Mouse (Mus musculus) MEL (cell line): ENCODE results near the gene Vac14. TPM values are rescaled to one million over a fixed set of nuclear protein-coding genes. Genes with fewer than 3 reads are reported as not detected.

Experiments used
- DNase-seq: peaks from one replicate; pipeline ENCODE4 v3.0.0; 2011; ENCODE audit warnings: low read depth, low spot score
- H3K27ac ChIP-seq: 2 replicates; pipeline ENCODE4 v1.5.1; 2012; ENCODE audit warnings: low read depth, mild to moderate bottlenecking, control low read depth, low read length, moderate library complexity; ENCODE audit not compliant: control insufficient read depth
- H3K27me3 ChIP-seq, 2 experiments: fragments of 150-350 bp in 1 of 2; sonication (generic) in 1 of 2; 2 replicates each; pipeline ENCODE4 v1.6.1; 2012; ENCODE audit warnings: low read length in 2 of 2, mild to moderate bottlenecking in 2 of 2, improper control_type of control experiment in 1 of 2, moderate library complexity in 1 of 2; ENCODE audit not compliant: insufficient read depth in 2 of 2, control insufficient read depth in 1 of 2
- H3K36me3 ChIP-seq, 2 experiments: 2 replicates each; pipeline ENCODE4 v1.6.1; 2012 to 2014; ENCODE audit warnings: low read length in 2 of 2, improper control_type of control experiment in 1 of 2, inconsistent platforms in 1 of 2, mild to moderate bottlenecking in 1 of 2; ENCODE audit not compliant: insufficient read depth in 2 of 2, control insufficient read depth in 1 of 2
- H3K4me1 ChIP-seq, 2 experiments: fragments of 150-350 bp in 1 of 2; sonication (generic) in 1 of 2; 2 replicates each; pipeline ENCODE4 v1.6.1; 2012; ENCODE audit warnings: low read length in 2 of 2, improper control_type of control experiment in 1 of 2, mild to moderate bottlenecking in 1 of 2; ENCODE audit not compliant: insufficient read depth in 2 of 2, control insufficient read depth in 1 of 2
- H3K4me3 ChIP-seq, 2 experiments: fragments of 150-350 bp in 1 of 2; sonication (generic) in 1 of 2; 2 replicates each; pipeline ENCODE4 v1.5.1; 2012; ENCODE audit warnings: low read depth in 2 of 2, low read length in 2 of 2, mild to moderate bottlenecking in 2 of 2, moderate library complexity in 2 of 2, control low read depth in 1 of 2, improper control_type of control experiment in 1 of 2; ENCODE audit not compliant: control insufficient read depth in 1 of 2, insufficient read depth in 1 of 2
- H3K79me2 ChIP-seq: 2 replicates; pipeline ENCODE4 v1.6.1; 2012; ENCODE audit warnings: mild to moderate bottlenecking, low read length, moderate library complexity; ENCODE audit not compliant: control insufficient read depth, poor library complexity, insufficient read depth
- H3K9ac ChIP-seq: 2 replicates; pipeline ENCODE4 v1.6.1; 2012; ENCODE audit warnings: low read depth, mild to moderate bottlenecking, control low read depth, low read length, moderate library complexity; ENCODE audit not compliant: control insufficient read depth, poor library complexity, severe bottlenecking
- H3K9me3 ChIP-seq: fragments of 150-350 bp; sonication (generic); replicated peaks from 2 replicates; pipeline ENCODE4 v1.6.1; 2012; ENCODE audit warnings: mild to moderate bottlenecking, low read length, improper control_type of control experiment, moderate library complexity; ENCODE audit not compliant: insufficient read depth
- CHD1 ChIP-seq: IDR thresholded peaks from 2 replicates; pipeline ENCODE4 v1.6.1; 2012; ENCODE audit warnings: low read depth, mild to moderate bottlenecking, inconsistent platforms, low read length, improper control_type of control experiment
- CTCF ChIP-seq, 3 experiments: IDR thresholded peaks in 2 of 3; conservative IDR thresholded peaks in 1 of 3; 2 replicates each; pipeline ENCODE4 v1.5.1; 2011 to 2012; ENCODE audit warnings: low read length in 3 of 3, low read depth in 2 of 3, mild to moderate bottlenecking in 2 of 3, improper control_type of control experiment in 1 of 3, inconsistent platforms in 1 of 3, mixed read lengths in 1 of 3, moderate library complexity in 1 of 3; ENCODE audit not compliant: control insufficient read depth in 1 of 3, insufficient read depth in 1 of 3, poor library complexity in 1 of 3, severe bottlenecking in 1 of 3
- EP300 ChIP-seq, 2 experiments: IDR thresholded peaks; 2 replicates each; pipeline ENCODE4 v1.6.1; 2011; ENCODE audit warnings: improper control_type of control experiment in 2 of 2, low read length in 2 of 2, low read depth in 1 of 2, mild to moderate bottlenecking in 1 of 2
- GABPA ChIP-seq: IDR thresholded peaks from 2 replicates; pipeline ENCODE4 v1.6.1; 2012; ENCODE audit warnings: low read depth, mild to moderate bottlenecking, inconsistent platforms, low read length, improper control_type of control experiment, moderate library complexity
- GATA1 ChIP-seq: IDR thresholded peaks from 2 replicates; pipeline ENCODE4 v1.6.1; 2011; ENCODE audit warnings: low read depth, low read length, improper control_type of control experiment
- JUND ChIP-seq: IDR thresholded peaks from 2 replicates; pipeline ENCODE4 v1.6.1; 2011; ENCODE audit warnings: low read depth, mild to moderate bottlenecking, improper control_type of control experiment, low read length
- KAT2A ChIP-seq: conservative IDR thresholded peaks from 2 replicates; pipeline ENCODE4 v1.6.1; 2012; ENCODE audit warnings: low read depth, low read length, improper control_type of control experiment, inconsistent platforms
- MAFK ChIP-seq: IDR thresholded peaks from 2 replicates; pipeline ENCODE4 v1.6.1; 2011; ENCODE audit warnings: low read depth, mild to moderate bottlenecking, low read length, improper control_type of control experiment, borderline replicate concordance
- MAX ChIP-seq: IDR thresholded peaks from 2 replicates; pipeline ENCODE4 v1.6.1; 2011; ENCODE audit warnings: low read length, improper control_type of control experiment
- MAZ ChIP-seq: IDR thresholded peaks from 2 replicates; pipeline ENCODE4 v1.6.1; 2012; ENCODE audit warnings: low read depth, mild to moderate bottlenecking, inconsistent platforms, low read length, improper control_type of control experiment
- MEF2A ChIP-seq: IDR thresholded peaks from 2 replicates; pipeline ENCODE4 v1.6.1; 2014; ENCODE audit warnings: low read depth, mild to moderate bottlenecking, inconsistent platforms, low read length, improper control_type of control experiment; ENCODE audit not compliant: poor library complexity, insufficient replicate concordance, severe bottlenecking; ENCODE audit errors: extremely low read depth
- MXI1 ChIP-seq: IDR thresholded peaks from 2 replicates; pipeline ENCODE4 v1.6.1; 2011; ENCODE audit warnings: mild to moderate bottlenecking, low read depth, low read length, improper control_type of control experiment
- MYB ChIP-seq: IDR thresholded peaks from 2 replicates; pipeline ENCODE4 v1.6.1; 2011; ENCODE audit warnings: mild to moderate bottlenecking, low read depth, low read length, improper control_type of control experiment
- MYC ChIP-seq: IDR thresholded peaks from 2 replicates; pipeline ENCODE4 v1.6.1; 2011; ENCODE audit warnings: low read depth, mild to moderate bottlenecking, low read length, improper control_type of control experiment, moderate library complexity
- NELFE ChIP-seq: IDR thresholded peaks from 2 replicates; pipeline ENCODE4 v1.6.1; 2011; ENCODE audit warnings: low read depth, low read length, improper control_type of control experiment
- NRF1 ChIP-seq: IDR thresholded peaks from 2 replicates; pipeline ENCODE4 v1.6.1; 2014; ENCODE audit warnings: low read depth, mild to moderate bottlenecking, inconsistent platforms, low read length, improper control_type of control experiment, moderate library complexity; ENCODE audit not compliant: poor library complexity, insufficient read depth, severe bottlenecking
- POLR2AphosphoS2 ChIP-seq: IDR thresholded peaks from 2 replicates; pipeline ENCODE4 v1.6.1; 2011; ENCODE audit warnings: low read length, improper control_type of control experiment
- RCOR1 ChIP-seq: IDR thresholded peaks from 2 replicates; pipeline ENCODE4 v1.6.1; 2012; ENCODE audit warnings: low read depth, mild to moderate bottlenecking, inconsistent platforms, low read length, improper control_type of control experiment
- SMC3 ChIP-seq: IDR thresholded peaks from 2 replicates; pipeline ENCODE4 v1.6.1; 2011; ENCODE audit warnings: low read depth, low read length, improper control_type of control experiment
- TAL1 ChIP-seq: IDR thresholded peaks from 2 replicates; pipeline ENCODE4 v1.6.1; 2012; ENCODE audit warnings: mild to moderate bottlenecking, inconsistent platforms, low read length, moderate library complexity, mixed read lengths
- TCF12 ChIP-seq: IDR thresholded peaks from 2 replicates; pipeline ENCODE4 v1.6.1; 2014; ENCODE audit warnings: low read depth, mild to moderate bottlenecking, inconsistent platforms, low read length, improper control_type of control experiment, moderate library complexity
- UBTF ChIP-seq: IDR thresholded peaks from 2 replicates; pipeline ENCODE4 v1.6.1; 2012; ENCODE audit warnings: low read depth, mild to moderate bottlenecking, inconsistent platforms, low read length, improper control_type of control experiment, moderate library complexity, borderline replicate concordance; ENCODE audit not compliant: insufficient read depth
- USF1 ChIP-seq: IDR thresholded peaks from 2 replicates; pipeline ENCODE4 v1.6.1; 2014; ENCODE audit warnings: low read depth, mild to moderate bottlenecking, inconsistent platforms, low read length, improper control_type of control experiment, moderate library complexity
- USF2 ChIP-seq, 2 experiments: IDR thresholded peaks; 2 replicates each; pipeline ENCODE4 v1.6.1; 2011 to 2012; ENCODE audit warnings: improper control_type of control experiment in 2 of 2, low read length in 2 of 2, borderline replicate concordance in 1 of 2, inconsistent platforms in 1 of 2, low read depth in 1 of 2, mild to moderate bottlenecking in 1 of 2; ENCODE audit not compliant: insufficient read depth in 1 of 2
- ZC3H11A ChIP-seq: IDR thresholded peaks from 2 replicates; pipeline ENCODE4 v1.6.1; 2012; ENCODE audit warnings: low read depth, mild to moderate bottlenecking, inconsistent platforms, low read length, improper control_type of control experiment
- ZKSCAN1 ChIP-seq: IDR thresholded peaks from 2 replicates; pipeline ENCODE4 v1.6.1; 2012; ENCODE audit warnings: low read depth, mild to moderate bottlenecking, inconsistent platforms, low read length, improper control_type of control experiment, moderate library complexity
- ZMIZ1 ChIP-seq: IDR thresholded peaks from 2 replicates; pipeline ENCODE4 v1.6.1; 2012; ENCODE audit warnings: low read depth, mild to moderate bottlenecking, inconsistent platforms, low read length, improper control_type of control experiment, moderate library complexity
- polyA plus RNA-seq, 2 experiments: library from polyadenylated mRNA; stranded (reverse) in 1 of 2; unstranded in 1 of 2; fragments of >175 nt in 1 of 2; fragments of >200 nt in 1 of 2; gene quantifications; 2 replicates each; pipeline versions ENCODE4 v1.2.1 to v1.2.4; 2012; ENCODE audit warnings: low replicate concordance in 2 of 2, low read depth in 1 of 2; ENCODE audit not compliant: insufficient read length in 2 of 2, insufficient read depth in 1 of 2, missing spikeins in 1 of 2
- total RNA-seq: library from RNA; depleted of rRNA; stranded (reverse); fragments of 300-350 nt; gene quantifications from 2 replicates; pipeline ENCODE4 v1.2.3, GENCODE M21; 2012

Gene Vac14
- total and polyA plus RNA-seq, 3 experiments = 31.7 to 86.0 TPM; not detected in 1

GRCm38 (mm10) chr8:110649286-110649685, 30.9 kb downstream of the Vac14 start:
- Histone ChIP-seq H3K79me2 (no peaks in the 10 kb centered on the region), H3K36me3 (peaks cover 0 to 5% of the 10 kb centered on the region in 2 experiments; a peak in 1 of 4 replicates), H3K9me3 (no peaks in the 10 kb centered on the region), H3K4me3 (no peak overlapping the region), H3K27me3 (no peaks in the 10 kb centered on the region), H3K27ac (no peak overlapping the region), H3K4me1 (no peaks in the 10 kb centered on the region), H3K9ac (no peak overlapping the region)
- TF ChIP-seq GABPA (no peak), MAZ (no peak), USF1 (no peak), TAL1 (no peak), KAT2A (no peak), POLR2AphosphoS2 (no peak), SMC3 (no peak), USF2 (IDR thresholded peaks at IDR 0.05; ENCODE audit: borderline replicate concordance in 1 of 2, insufficient read depth in 1 of 2, low read depth in 1 of 2, low read length in 2 of 2) (no peak), MEF2A (no peak), MYB (no peak), ZMIZ1 (no peak), ZKSCAN1 (no peak), MYC (no peak), TCF12 (no peak), RCOR1 (no peak)
- DNase-seq = no peak

GRCm38 (mm10) chr8:110650838-110651237, 32.5 kb downstream of the Vac14 start:
- Histone ChIP-seq H3K27ac (no peak overlapping the region), H3K4me1 (no peaks in the 10 kb centered on the region), H3K27me3 (no peaks in the 10 kb centered on the region), H3K9me3 (no peaks in the 10 kb centered on the region), H3K9ac (no peak overlapping the region), H3K4me3 (no peak overlapping the region), H3K79me2 (no peaks in the 10 kb centered on the region), H3K36me3 (peaks cover 0 to 3% of the 10 kb centered on the region in 2 experiments; a peak in 1 of 4 replicates)
- DNase-seq = no peak
- TF ChIP-seq USF1 (no peak), MAFK (no peak), EP300 (IDR thresholded peaks at IDR 0.05; ENCODE audit: low read depth in 1 of 2, low read length in 2 of 2) (no peak), JUND (no peak), NRF1 (no peak), CHD1 (no peak), MXI1 (no peak), SMC3 (no peak), GABPA (no peak), ZC3H11A (no peak), NELFE (no peak), CTCF (IDR thresholded peaks at IDR 0.05 in 2 of 3, conservative IDR thresholded peaks at IDR 0.05 in 1 of 3; ENCODE audit: control insufficient read depth in 1 of 3, insufficient read depth in 1 of 3, low read depth in 2 of 3, low read length in 3 of 3, poor library complexity in 1 of 3, severe bottlenecking in 1 of 3) (no peak), GATA1 (no peak), UBTF (no peak), MAX (no peak)
